In genomic region chr6:145801796-145802488, GRCm38 (mm10) we compare ENCODE assay signal across 16 mouse cellular contexts. TPM values are rescaled to one million over a fixed set of nuclear protein-coding genes. Genes with fewer than 3 reads are reported as not detected.
DNase-seq lines count a peak whose midpoint lies in the region; ATAC-seq lines count a peak whose summit lies in the region.
"Had no signal": no experiment of that assay in that cellular context is flagged by ENCODE, and none has a peak within 500 bp of the region (broad histone marks: within the 10 kb centered on the region; RNA-seq: fewer than 3 reads in every experiment).

No protein-coding gene starts in this region.

- 0 out of 2 replicates have a peak, but pooled peaks cover 4% of the 10 kb centered on the region for H3K36me3 ChIP-seq in heart, embryonic 12.5 days
- no peaks in the 10 kb centered on the region for H3K36me3 ChIP-seq in midbrain, embryonic 11.5 days (ENCODE audit: control insufficient read depth, insufficient read depth, low read length)
- H3K36me3 ChIP-seq in midbrain, embryonic 15.5 days (replicated peaks) = no peaks in the 10 kb centered on the region
- H3K36me3 ChIP-seq in hindbrain, embryonic 13.5 days = no peaks in the 10 kb centered on the region
- H3K36me3 ChIP-seq: forebrain, embryonic 15.5 days; hindbrain, embryonic 10.5 days; liver, embryonic 15.5 days had no signal

- H3K9ac ChIP-seq in heart, embryonic 12.5 days = no peak overlapping the region
- H3K9ac ChIP-seq in midbrain, embryonic 11.5 days (ENCODE audit: low read length) = no peak overlapping the region
- no peak overlapping the region for H3K9ac ChIP-seq in midbrain, embryonic 15.5 days
- H3K9ac ChIP-seq in hindbrain, embryonic 13.5 days = no peak overlapping the region
- H3K9ac ChIP-seq: forebrain, embryonic 15.5 days; liver, embryonic 15.5 days had no signal

- H3K4me1 ChIP-seq in heart, embryonic 12.5 days (replicated peaks) = peaks cover 61% of the 10 kb centered on the region
- H3K4me1 ChIP-seq in midbrain, embryonic 11.5 days (ENCODE audit: control insufficient read depth, insufficient read depth, low read length) = no peaks in the 10 kb centered on the region
- H3K4me1 ChIP-seq in midbrain, embryonic 15.5 days = 0 out of 2 replicates have a peak, but pooled peaks cover 2% of the 10 kb centered on the region
- peaks cover 4% of the 10 kb centered on the region for H3K4me1 ChIP-seq in hindbrain, embryonic 13.5 days (replicated peaks)

- no peak for DNase-seq in heart, postnatal 10 days
- peak; percentile 47 for DNase-seq in midbrain, embryonic 11.5 days (ENCODE audit: low spot score, missing footprints)
- DNase-seq in cerebellum, postnatal 10 days = peak; percentile 52 to 70
- DNase-seq in embryo, embryonic 9.5 days (ENCODE audit: extremely low spot score) = no peak
- DNase-seq: gastrocnemius, postnatal 10 days; kidney, postnatal 14 days; lung, postnatal 4 days; spleen, adult 18-20 months had no signal

- no peak overlapping the region for H3K4me3 ChIP-seq in heart, embryonic 12.5 days
- H3K4me3 ChIP-seq in midbrain, embryonic 11.5 days (ENCODE audit: low read depth, low read length) = no peak overlapping the region
- H3K4me3 ChIP-seq in midbrain, embryonic 15.5 days = no peak overlapping the region
- H3K4me3 ChIP-seq in hindbrain, embryonic 13.5 days = no peak overlapping the region
- H3K4me3 ChIP-seq: forebrain, embryonic 15.5 days; hindbrain, embryonic 10.5 days; liver, embryonic 15.5 days had no signal

- H3K4me2 ChIP-seq in heart, embryonic 12.5 days = no peak overlapping the region
- H3K4me2 ChIP-seq in midbrain, embryonic 11.5 days = no peak overlapping the region
- no peak overlapping the region for H3K4me2 ChIP-seq in midbrain, embryonic 15.5 days
- no peak overlapping the region for H3K4me2 ChIP-seq in hindbrain, embryonic 13.5 days
- H3K4me2 ChIP-seq: forebrain, embryonic 15.5 days; liver, embryonic 15.5 days had no signal

- 0 out of 2 replicates have a peak overlapping the region, but pooled peaks have one; percentile 48 for H3K27ac ChIP-seq in heart, embryonic 12.5 days (ENCODE audit: poor library complexity, severe bottlenecking)
- H3K27ac ChIP-seq in midbrain, embryonic 11.5 days (ENCODE audit: low read depth, low read length) = no peak overlapping the region
- H3K27ac ChIP-seq in midbrain, embryonic 15.5 days = no peak overlapping the region
- H3K27ac ChIP-seq in hindbrain, embryonic 13.5 days = no peak overlapping the region
- H3K27ac ChIP-seq: forebrain, embryonic 15.5 days; hindbrain, embryonic 10.5 days; liver, embryonic 15.5 days had no signal

- no peaks in the 10 kb centered on the region for H3K9me3 ChIP-seq in heart, embryonic 12.5 days (replicated peaks)
- no peaks in the 10 kb centered on the region for H3K9me3 ChIP-seq in midbrain, embryonic 11.5 days (ENCODE audit: control insufficient read depth, low read length)
- no peaks in the 10 kb centered on the region for H3K9me3 ChIP-seq in midbrain, embryonic 15.5 days
- H3K9me3 ChIP-seq in hindbrain, embryonic 13.5 days = no peaks in the 10 kb centered on the region
- H3K9me3 ChIP-seq: forebrain, embryonic 15.5 days; hindbrain, embryonic 10.5 days; liver, embryonic 15.5 days had no signal

- H3K27me3 ChIP-seq in heart, embryonic 12.5 days (replicated peaks) = no peaks in the 10 kb centered on the region
- no peaks in the 10 kb centered on the region for H3K27me3 ChIP-seq in midbrain, embryonic 11.5 days (ENCODE audit: control insufficient read depth, insufficient read depth, low read length)
- H3K27me3 ChIP-seq in midbrain, embryonic 15.5 days (replicated peaks) = no peaks in the 10 kb centered on the region
- H3K27me3 ChIP-seq in hindbrain, embryonic 13.5 days = no peaks in the 10 kb centered on the region
- H3K27me3 ChIP-seq: CH12.LX; forebrain, embryonic 15.5 days; liver, embryonic 15.5 days had no signal

- WGBS in heart, embryonic 12.5 days = 77% methylated on average over 3 of the region's 3 CpGs
- WGBS in midbrain, embryonic 11.5 days = 90% methylated on average over 3 of the region's 3 CpGs
- WGBS in midbrain, embryonic 15.5 days = 91% methylated on average over 3 of the region's 3 CpGs
- WGBS in hindbrain, embryonic 13.5 days = 92% methylated on average over 3 of the region's 3 CpGs

- intact Hi-C loops in heart, postnatal 10 days (cut with DNase I) = no loop called here

- ATAC-seq in heart, embryonic 12.5 days (ENCODE audit: insufficient number of reproducible peaks, low FRiP score) = no peak
- ATAC-seq in midbrain, embryonic 11.5 days (ENCODE audit: low FRiP score) = no peak
- no peak for ATAC-seq in midbrain, embryonic 15.5 days (replicated peaks)
- no peak for ATAC-seq in hindbrain, embryonic 13.5 days (ENCODE audit: low FRiP score)
- ATAC-seq: forebrain, embryonic 15.5 days; intestine, postnatal 0 days had no signal

RNA-seq across cellular contexts. Expression of gene Rassf8, which starts 55.4 kb away (rescaled TPM):
- polyA plus RNA-seq in heart, embryonic 12.5 days (2016; fragmentation: Nextera tagmentation; extraction: Ambion mirVana) = 8.8 and 10.6 TPM in 2 replicates
- 10 to 100 TPM; 75.4 to 82.3 TPM for total RNA-seq in heart, postnatal 10 days (2021)
- polyA plus RNA-seq in midbrain, embryonic 11.5 days (2014; fragmentation: Nextera tagmentation; extraction: Ambion mirVana) = 3.8 TPM in 2 replicates
- 4.6 and 5.5 TPM in 2 replicates for polyA plus RNA-seq in midbrain, embryonic 15.5 days (2015; fragmentation: Nextera tagmentation; extraction: Ambion mirVana)
- polyA plus RNA-seq in hindbrain, embryonic 13.5 days (2015; fragmentation: Nextera tagmentation; extraction: Ambion mirVana) = 3.7 and 4.3 TPM in 2 replicates

Comparison
In these comparisons a context has a peak if more than half of its experiments do, and no peak if none do; other contexts are left out.
1. DNase-seq: peak in midbrain, embryonic 11.5 days (single experiment) and cerebellum, postnatal 10 days (2 of 2); none in heart, postnatal 10 days (0 of 2) and embryo, embryonic 9.5 days (single experiment).